Comparison of ENCODE assay signal across 10 mouse cellular contexts in the genomic region with DNA sequence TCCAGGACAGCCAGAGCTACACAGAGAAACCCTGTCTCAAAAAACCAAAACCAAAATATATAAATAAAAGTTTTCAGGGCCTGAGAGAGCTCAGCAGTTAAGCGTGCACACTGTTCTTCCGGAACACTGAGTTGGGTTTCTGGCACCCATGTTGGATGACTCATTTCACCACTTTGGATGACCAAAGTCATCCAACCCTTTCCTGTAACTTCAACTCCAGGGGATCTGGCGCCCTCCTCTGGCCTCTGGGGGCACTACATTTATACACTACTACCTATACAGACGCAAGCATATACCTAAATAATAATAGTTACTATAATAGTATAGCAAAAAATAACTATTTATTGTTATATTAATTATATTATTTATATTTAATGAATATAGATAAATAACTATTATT. TPM values are rescaled to one million over a fixed set of nuclear protein-coding genes. Genes with fewer than 3 reads are reported as not detected.
DNase-seq lines count a peak whose midpoint lies in the region; ATAC-seq and TF ChIP-seq lines count a peak whose summit lies in the region.
"Had no signal": no experiment of that assay in that cellular context is flagged by ENCODE, and none has a peak within 500 bp of the region (broad histone marks: within the 10 kb centered on the region; RNA-seq: fewer than 3 reads in every experiment).

No protein-coding gene starts in this region.

- WGBS in embryonic facial prominence, embryonic 11.5 days, result 46% methylated on average over 4 of the region's 4 CpGs
- 47% methylated on average over 4 of the region's 4 CpGs for WGBS in limb, embryonic 10.5 days

- peak; percentile 60 for DNase-seq in layer of hippocampus, adult 11-12 months (ENCODE audit: low spot score)
- DNase-seq in layer of hippocampus, adult 9-11 months, result no peak
- peak; percentile 55 for DNase-seq in adipocyte (ENCODE audit: low spot score)
- peak; percentile 37 for DNase-seq in embryonic facial prominence, embryonic 11.5 days (ENCODE audit: low spot score)
- peak; percentile 50 for DNase-seq in limb, embryonic 10.5 days (ENCODE audit: low spot score)
- peak; percentile 35 to 72 for DNase-seq in spleen, postnatal 4 days (ENCODE audit: low spot score in 2 of 2)
- DNase-seq: liver, embryonic 13.5 days had no signal

- H3K27ac ChIP-seq in embryonic facial prominence, embryonic 11.5 days (replicated peaks; ENCODE audit: low read depth, low read length), result no peak overlapping the region
- H3K27ac ChIP-seq in limb, embryonic 10.5 days, result no peak overlapping the region
- H3K27ac ChIP-seq: liver, embryonic 13.5 days had no signal

- no peak overlapping the region for H3K4me2 ChIP-seq in embryonic facial prominence, embryonic 11.5 days (ENCODE audit: low read depth, low read length)
- H3K4me2 ChIP-seq: liver, embryonic 13.5 days had no signal

- no peak overlapping the region for H3K4me3 ChIP-seq in E14TG2a.4 (replicated peaks; ENCODE audit: low read length)
- no peak overlapping the region for H3K4me3 ChIP-seq in embryonic facial prominence, embryonic 11.5 days (ENCODE audit: low read depth, low read length)
- no peak overlapping the region for H3K4me3 ChIP-seq in limb, embryonic 10.5 days
- H3K4me3 ChIP-seq: erythroblast, embryonic 14.5 days; liver, embryonic 13.5 days had no signal

- H3K27me3 ChIP-seq in E14TG2a.4 (ENCODE audit: insufficient read depth, low read length), result no peaks in the 10 kb centered on the region
- H3K27me3 ChIP-seq in embryonic facial prominence, embryonic 11.5 days (ENCODE audit: control insufficient read depth, insufficient read depth, low read length), result no peaks in the 10 kb centered on the region
- H3K27me3 ChIP-seq in limb, embryonic 10.5 days (ENCODE audit: low read depth, poor library complexity, severe bottlenecking), result no peaks in the 10 kb centered on the region
- H3K27me3 ChIP-seq: liver, embryonic 13.5 days had no signal

- no peak overlapping the region for H3K9ac ChIP-seq in embryonic facial prominence, embryonic 11.5 days (replicated peaks; ENCODE audit: low read length)
- H3K9ac ChIP-seq: liver, embryonic 13.5 days had no signal

- TF ChIP-seq CTCF in E14TG2a.4 (conservative IDR thresholded peaks at IDR 0.05; ENCODE audit: low read length), result peak; percentile 83

- H3K9me3 ChIP-seq in E14TG2a.4 (ENCODE audit: low read length), result no peaks in the 10 kb centered on the region
- no peaks in the 10 kb centered on the region for H3K9me3 ChIP-seq in embryonic facial prominence, embryonic 11.5 days (replicated peaks; ENCODE audit: control insufficient read depth, low read length)
- H3K9me3 ChIP-seq in limb, embryonic 10.5 days (replicated peaks), result no peaks in the 10 kb centered on the region
- H3K9me3 ChIP-seq: liver, embryonic 13.5 days had no signal

- no peaks in the 10 kb centered on the region for H3K36me3 ChIP-seq in E14TG2a.4 (ENCODE audit: insufficient read depth, low read length)
- no peaks in the 10 kb centered on the region for H3K36me3 ChIP-seq in embryonic facial prominence, embryonic 11.5 days (replicated peaks; ENCODE audit: control insufficient read depth, insufficient read depth, low read depth, low read length)
- no peaks in the 10 kb centered on the region for H3K36me3 ChIP-seq in limb, embryonic 10.5 days
- H3K36me3 ChIP-seq: liver, embryonic 13.5 days had no signal

- ATAC-seq in embryonic facial prominence, embryonic 11.5 days (replicated peaks; ENCODE audit: insufficient number of reproducible peaks, low FRiP score, low TSS enrichment, low read depth), result no peak
- ATAC-seq in inflammation-experienced regulatory T-cells, adult 6 months, result no peak

- peaks cover 24% of the 10 kb centered on the region for H3K4me1 ChIP-seq in E14TG2a.4 (replicated peaks; ENCODE audit: low read depth, low read length)
- no peaks in the 10 kb centered on the region for H3K4me1 ChIP-seq in embryonic facial prominence, embryonic 11.5 days (ENCODE audit: control insufficient read depth, insufficient read depth, low read length)
- H3K4me1 ChIP-seq in limb, embryonic 10.5 days, result no peaks in the 10 kb centered on the region
- H3K4me1 ChIP-seq: liver, embryonic 13.5 days had no signal

RNA-seq across cellular contexts. Expression of gene Cacng8, which starts 13.7 kb away (rescaled TPM):
- 4.7 and 6.5 TPM in 2 replicates for polyA plus RNA-seq in embryonic facial prominence, embryonic 11.5 days (2014; fragmentation: Nextera tagmentation; extraction: Ambion mirVana)
- polyA plus RNA-seq in limb, embryonic 10.5 days (2016; fragmentation: Nextera tagmentation; extraction: Ambion mirVana), result 3.3 and 8.3 TPM in 2 replicates
- not detected for polyA plus RNA-seq in inflammation-experienced regulatory T-cells, adult 6 months (2017; shearing (Covaris generic))
- polyA plus RNA-seq: erythroblast, embryonic 14.5 days had no signal

RNA-seq across cellular contexts. Expression of gene Cacng7, which starts 44.1 kb away (rescaled TPM):
- 2.6 and 2.9 TPM in 2 replicates for polyA plus RNA-seq in embryonic facial prominence, embryonic 11.5 days (2014; fragmentation: Nextera tagmentation; extraction: Ambion mirVana)
- polyA plus RNA-seq in limb, embryonic 10.5 days (2016; fragmentation: Nextera tagmentation; extraction: Ambion mirVana), result 0.67 and 2.4 TPM in 2 replicates
- polyA plus RNA-seq in inflammation-experienced regulatory T-cells, adult 6 months (2017; shearing (Covaris generic)), result not detected
- polyA plus RNA-seq: erythroblast, embryonic 14.5 days; liver, embryonic 13.5 days had no signal

RNA-seq across cellular contexts. Expression of gene Cacng6, which starts 47.2 kb away (rescaled TPM):
- 0.34 TPM in 1 of 2 replicates, not detected in the other for polyA plus RNA-seq in embryonic facial prominence, embryonic 11.5 days (2014; fragmentation: Nextera tagmentation; extraction: Ambion mirVana)
- polyA plus RNA-seq in limb, embryonic 10.5 days (2016; fragmentation: Nextera tagmentation; extraction: Ambion mirVana), result 0.26 TPM in 1 of 2 replicates, not detected in the other
- polyA plus RNA-seq in inflammation-experienced regulatory T-cells, adult 6 months (2017; shearing (Covaris generic)), result not detected
- polyA plus RNA-seq: erythroblast, embryonic 14.5 days had no signal
